Mouse (Mus musculus) liver, embryonic 11.5 days (tissue): ENCODE measurements at regions not wholly inside any gene's neighbourhood (a gene's known extent, or its start where the extent isn't known, plus 50 kb on each side); places are given as distances from the start of the nearest gene placed in this dataset.

Experiments used
- ATAC-seq: fragments of 200-750 bp; cut with Nextera tagmentation; replicated peaks from 2 replicates; pipeline ENCODE4 v1.8.0; 2017; ENCODE audit warnings: moderate number of reproducible peaks, mild to moderate bottlenecking, moderate TSS enrichment, moderate library complexity; ENCODE audit not compliant: low FRiP score
- DNase-seq: peaks from one replicate; pipeline ENCODE4 v3.0.0-alpha.2; 2017; ENCODE audit warnings: low spot score
- H3K27ac ChIP-seq: fragments of 300-500 bp; sonication (generic); 2 replicates; pipeline ENCODE4 v1.5.1; 2014; ENCODE audit warnings: mild to moderate bottlenecking, low read depth, low read length, control low read depth
- H3K27me3 ChIP-seq: fragments of 300-500 bp; sonication (generic); replicated peaks from 2 replicates; pipeline ENCODE4 v1.6.1; 2014; ENCODE audit warnings: low read length, mixed read lengths; ENCODE audit not compliant: control insufficient read depth, insufficient read depth
- H3K36me3 ChIP-seq: fragments of 300-500 bp; sonication (generic); 2 replicates; pipeline ENCODE4 v1.6.1; 2014; ENCODE audit warnings: mild to moderate bottlenecking, low read length, moderate library complexity, mixed read lengths; ENCODE audit not compliant: control insufficient read depth, insufficient read depth
- H3K4me1 ChIP-seq: fragments of 300-500 bp; sonication (generic); replicated peaks from 2 replicates; pipeline ENCODE4 v1.6.1; 2014; ENCODE audit warnings: low read length, mixed read lengths; ENCODE audit not compliant: control insufficient read depth, insufficient read depth
- H3K4me2 ChIP-seq: fragments of 300-500 bp; sonication (generic); 2 replicates; pipeline ENCODE4 v1.6.1; 2014; ENCODE audit warnings: mild to moderate bottlenecking, control low read depth, moderate library complexity
- H3K4me3 ChIP-seq: fragments of 300-500 bp; sonication (generic); 2 replicates; pipeline ENCODE4 v1.5.1; 2014; ENCODE audit warnings: low read depth, low read length, control low read depth
- H3K9ac ChIP-seq: fragments of 300-500 bp; sonication (generic); 2 replicates; pipeline ENCODE4 v1.6.1; 2014; ENCODE audit warnings: low read depth, low read length, control low read depth
- H3K9me3 ChIP-seq: fragments of 300-500 bp; sonication (generic); 2 replicates; pipeline ENCODE4 v1.6.1; 2016; ENCODE audit warnings: low read length, inconsistent platforms, mixed read lengths; ENCODE audit not compliant: control insufficient read depth
- WGBS: fragments of 180-500 bp; shearing (Covaris S2); extraction: QIAGEN DNeasy Blood & Tissue Kit; methylation state at CpG from one replicate; pipeline ENCODE4 v1.1.7; 2014; 5-methylcytosine and 5-hydroxymethylcytosine counted together

GRCm38 (mm10) chr2:50368831-50369230, 72.2 kb upstream of the Mmadhc start:
- H3K27me3 ChIP-seq: no peaks in the 10 kb centered on the region
- H3K4me3 ChIP-seq: no peak overlapping the region
- no peaks in the 10 kb centered on the region for H3K36me3 ChIP-seq
- 83% methylated on average over 4 of the region's 4 CpGs for WGBS
- no peak overlapping the region for H3K9ac ChIP-seq
- ATAC-seq (no peak), DNase-seq (no peak)
- H3K27ac ChIP-seq: no peak overlapping the region
- H3K4me1 ChIP-seq: no peaks in the 10 kb centered on the region
- H3K4me2 ChIP-seq: no peak overlapping the region
- H3K9me3 ChIP-seq: no peaks in the 10 kb centered on the region

DNA sequence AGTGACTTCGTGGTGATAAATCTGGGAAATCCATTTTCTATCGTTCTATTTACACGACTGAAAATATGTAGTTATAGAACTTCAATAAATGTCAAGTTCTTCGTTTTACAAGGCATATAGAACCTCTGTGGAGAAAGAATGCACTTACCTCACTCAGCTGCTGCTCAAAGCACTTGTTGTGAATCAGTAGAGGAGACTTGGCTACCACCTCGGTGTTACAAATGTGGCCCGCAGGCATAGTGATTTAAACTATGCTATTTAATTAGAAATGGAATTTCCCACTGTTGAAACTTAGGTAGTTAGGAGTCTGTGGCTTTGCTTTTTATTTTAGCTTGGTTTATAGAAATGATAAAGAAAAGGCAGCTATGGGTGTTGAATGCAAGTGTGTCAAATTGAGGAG, 71.8 kb upstream of the Mmadhc start:
- 75% methylated on average over 6 of the region's 6 CpGs for WGBS
- Histone ChIP-seq H3K4me3 (no peak overlapping the region), H3K27me3 (no peaks in the 10 kb centered on the region), H3K4me2 (no peak overlapping the region), H3K27ac (no peak overlapping the region), H3K9me3 (no peaks in the 10 kb centered on the region), H3K36me3 (no peaks in the 10 kb centered on the region), H3K4me1 (no peaks in the 10 kb centered on the region), H3K9ac (no peak overlapping the region)
- DNase-seq (no peak), ATAC-seq (no peak)

DNA sequence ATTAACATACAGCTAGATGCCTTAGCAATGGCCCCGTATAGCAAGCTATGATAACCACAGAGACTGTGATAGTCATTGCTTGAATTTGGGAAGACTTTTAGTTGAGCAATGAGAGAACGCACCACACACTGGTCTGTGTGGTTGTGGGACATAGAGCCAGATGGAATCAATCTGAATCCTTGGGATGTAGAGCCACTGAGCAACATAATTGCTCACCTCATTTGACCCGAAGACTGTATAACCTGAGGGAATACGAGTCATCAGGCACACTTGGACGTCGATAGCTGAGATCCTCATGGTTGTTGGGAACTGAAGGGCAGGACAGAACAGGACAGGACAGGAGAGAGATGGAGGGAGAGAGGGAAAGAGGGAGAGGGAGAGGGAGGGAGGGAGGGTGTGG, 68.6 kb upstream of the Mmadhc start:
- no peaks in the 10 kb centered on the region for H3K27me3 ChIP-seq
- H3K9ac ChIP-seq: no peak overlapping the region
- no peak overlapping the region for H3K27ac ChIP-seq
- no peaks in the 10 kb centered on the region for H3K36me3 ChIP-seq
- ATAC-seq (no peak), DNase-seq (no peak)
- H3K4me3 ChIP-seq: no peak overlapping the region
- H3K9me3 ChIP-seq: no peaks in the 10 kb centered on the region
- no peak overlapping the region for H3K4me2 ChIP-seq
- WGBS: 86% methylated on average over 6 of the region's 6 CpGs
- no peaks in the 10 kb centered on the region for H3K4me1 ChIP-seq

GRCm38 (mm10) chr2:50356089-50356488, 59.5 kb upstream of the Mmadhc start:
- Histone ChIP-seq H3K27ac (no peak overlapping the region), H3K27me3 (no peaks in the 10 kb centered on the region), H3K4me1 (no peaks in the 10 kb centered on the region), H3K36me3 (no peaks in the 10 kb centered on the region), H3K4me3 (no peak overlapping the region), H3K9ac (no peak overlapping the region), H3K9me3 (no peaks in the 10 kb centered on the region), H3K4me2 (no peak overlapping the region)
- DNase-seq (no peak), ATAC-seq (no peak)
- WGBS: 70% methylated on average over 2 of the region's 2 CpGs

DNA sequence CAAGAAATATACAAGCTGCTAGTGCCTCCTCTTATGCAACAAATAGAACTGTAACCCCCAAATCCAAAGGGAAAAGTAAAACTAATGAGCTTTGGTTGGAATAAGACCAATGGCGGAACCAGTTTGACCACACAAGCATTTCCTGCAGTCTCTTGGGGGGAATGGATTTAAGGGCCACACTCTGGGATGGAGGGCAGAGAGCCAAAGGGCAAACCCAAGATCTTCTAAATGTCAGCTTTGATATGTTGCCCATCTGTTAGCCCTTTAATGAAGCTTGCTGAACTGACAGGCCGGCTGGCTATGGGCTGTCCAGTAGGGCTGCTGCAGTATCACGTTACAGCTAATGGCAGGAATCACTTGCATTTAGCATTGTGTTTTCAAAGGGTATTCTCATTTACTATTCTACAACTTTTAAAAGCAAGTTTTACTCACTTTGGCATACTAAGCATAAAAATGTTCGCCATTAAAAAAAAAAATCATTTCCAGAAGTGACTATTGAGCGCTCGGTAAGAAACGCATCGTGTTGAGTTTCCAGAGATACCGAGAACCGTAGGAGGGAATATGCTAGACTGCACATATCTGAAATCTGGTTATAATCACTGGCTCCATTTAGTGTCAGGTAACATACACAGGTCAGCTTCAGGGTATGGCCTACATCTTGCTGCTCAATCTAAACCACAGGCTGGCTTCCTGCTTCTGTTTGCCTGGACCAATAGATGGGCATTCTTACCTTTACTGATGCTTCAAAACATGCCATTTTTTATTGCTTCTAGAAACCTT, 51.1 kb upstream of the Mmadhc start:
- DNase-seq: no peak
- WGBS: 77% methylated on average over 10 of the region's 10 CpGs
- Histone ChIP-seq H3K4me3 (no peak overlapping the region), H3K36me3 (no peaks in the 10 kb centered on the region), H3K9me3 (no peaks in the 10 kb centered on the region), H3K27ac (no peak overlapping the region), H3K27me3 (no peaks in the 10 kb centered on the region), H3K9ac (no peak overlapping the region), H3K4me1 (no peaks in the 10 kb centered on the region), H3K4me2 (no peak overlapping the region)
- no peak for ATAC-seq
